Mouse (Mus musculus) C2C12 (cell line): ENCODE measurements at regions not wholly inside any gene's neighbourhood (a gene's known extent, or its start where the extent isn't known, plus 50 kb on each side); places are given as distances from the start of the nearest gene placed in this dataset.

ENCODE experiments used
- H3K27me3 ChIP-seq: one replicate; pipeline ENCODE4 v1.6.1; 2011; ENCODE audit not compliant: control insufficient read depth, insufficient read depth, insufficient read length
- H3K36me3 ChIP-seq: one replicate; pipeline ENCODE4 v1.6.1; 2011; ENCODE audit not compliant: control insufficient read depth, insufficient read depth
- H3K4me3 ChIP-seq: one replicate; pipeline ENCODE4 v1.5.1; 2011; ENCODE audit warnings: mild to moderate bottlenecking, control low read depth; ENCODE audit not compliant: poor library complexity, insufficient read depth, severe bottlenecking
- H3K79me2 ChIP-seq: one replicate; pipeline ENCODE4 v1.6.1; 2011; ENCODE audit not compliant: control insufficient read depth, insufficient read depth
- H3K79me3 ChIP-seq: one replicate; pipeline ENCODE4 v1.6.1; 2011; ENCODE audit warnings: low read depth, control low read depth
- H3ac ChIP-seq: one replicate; pipeline ENCODE3; 2011; ENCODE audit warnings: low read depth; ENCODE audit not compliant: control insufficient read depth, insufficient read length
- CEBPB ChIP-seq: IDR thresholded peaks from one replicate; pipeline ENCODE4 v1.6.1; 2011; ENCODE audit warnings: low read depth, mild to moderate bottlenecking, control low read depth, moderate library complexity
- CTCF ChIP-seq: IDR thresholded peaks from one replicate; pipeline ENCODE4 v1.5.1; 2011; ENCODE audit not compliant: control insufficient read depth, insufficient read depth, insufficient read length
- FOSL1 ChIP-seq: IDR thresholded peaks from one replicate; pipeline ENCODE4 v1.8.0; 2011; ENCODE audit warnings: mild to moderate bottlenecking, low read length; ENCODE audit not compliant: poor library complexity, insufficient read depth, severe bottlenecking
- MAX ChIP-seq: IDR thresholded peaks from one replicate; pipeline ENCODE4 v1.6.1; 2011; ENCODE audit warnings: mild to moderate bottlenecking, control low read depth
- MYOD1 ChIP-seq: IDR thresholded peaks from one replicate; pipeline ENCODE4 v1.6.1; 2011; ENCODE audit warnings: low read depth; ENCODE audit not compliant: control insufficient read depth, insufficient read length
- MYOG ChIP-seq: IDR thresholded peaks from one replicate; pipeline ENCODE4 v1.6.1; 2011; ENCODE audit not compliant: control insufficient read depth, insufficient read length; ENCODE audit errors: extremely low read depth
- USF1 ChIP-seq: IDR thresholded peaks from one replicate; pipeline ENCODE4 v1.6.1; 2011; ENCODE audit warnings: low read depth, mild to moderate bottlenecking, control low read depth, moderate library complexity

DNA sequence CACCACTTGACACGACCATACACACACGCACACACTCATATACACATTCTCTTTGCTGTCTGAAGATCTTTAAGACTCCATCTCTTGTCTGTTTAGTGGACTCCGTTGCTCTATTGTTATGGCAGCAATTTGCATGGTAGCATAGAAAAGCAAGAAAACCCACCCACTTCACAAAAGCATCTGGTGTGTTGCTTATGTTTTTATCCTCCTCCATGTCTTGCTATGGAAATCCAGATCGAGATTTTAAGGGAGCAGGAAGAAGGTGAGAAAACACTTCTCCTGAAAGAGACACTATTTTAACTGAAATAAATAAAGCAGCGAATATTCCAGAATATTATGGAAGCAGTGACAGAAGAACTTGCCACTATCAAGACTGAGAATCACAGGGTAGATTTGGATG is 207.5 kb upstream of the Stac start:
- H3K79me3 ChIP-seq: no peaks in the 10 kb centered on the region
- H3K27me3 ChIP-seq: no peaks in the 10 kb centered on the region
- TF ChIP-seq MYOD1 (no peak), MAX (no peak), CTCF (no peak), USF1 (no peak), FOSL1 (no peak), MYOG (no peak), CEBPB (no peak)
- H3K79me2 ChIP-seq: no peaks in the 10 kb centered on the region
- H3K36me3 ChIP-seq: no peaks in the 10 kb centered on the region
- no peak overlapping the region for H3K4me3 ChIP-seq
- no peak overlapping the region for H3ac ChIP-seq

- Histone ChIP-seq H3K79me2 (no peaks in the 10 kb centered on the region), H3K36me3 (no peaks in the 10 kb centered on the region), H3K79me3 (no peaks in the 10 kb centered on the region), H3K27me3 (no peaks in the 10 kb centered on the region), H3K4me3 (no peak overlapping the region), H3ac (no peak overlapping the region)
- TF ChIP-seq FOSL1 (no peak), MYOD1 (no peak)
Observed at GRCm38 (mm10) chr9:111879710-111880109, 189.6 kb upstream of the Stac start.

- Histone ChIP-seq H3ac (no peak overlapping the region), H3K36me3 (no peaks in the 10 kb centered on the region), H3K4me3 (no peak overlapping the region), H3K79me3 (no peaks in the 10 kb centered on the region), H3K79me2 (no peaks in the 10 kb centered on the region), H3K27me3 (no peaks in the 10 kb centered on the region)
- TF ChIP-seq USF1 (no peak), FOSL1 (no peak), CEBPB (no peak), MYOD1 (no peak), CTCF (no peak), MYOG (no peak), MAX (no peak)
Observed at GRCm38 (mm10) chr9:111876846-111877245, 186.7 kb upstream of the Stac start.

GRCm38 (mm10) chr9:111870466-111870865 is 180.3 kb upstream of the Stac start:
- Histone ChIP-seq H3K79me3 (no peaks in the 10 kb centered on the region), H3K27me3 (no peaks in the 10 kb centered on the region), H3K4me3 (no peak overlapping the region), H3K36me3 (no peaks in the 10 kb centered on the region), H3ac (no peak overlapping the region), H3K79me2 (no peaks in the 10 kb centered on the region)
- TF ChIP-seq CEBPB (no peak), MYOD1 (no peak), FOSL1 (no peak), MAX (no peak), CTCF (no peak), MYOG (no peak), USF1 (no peak)

DNA sequence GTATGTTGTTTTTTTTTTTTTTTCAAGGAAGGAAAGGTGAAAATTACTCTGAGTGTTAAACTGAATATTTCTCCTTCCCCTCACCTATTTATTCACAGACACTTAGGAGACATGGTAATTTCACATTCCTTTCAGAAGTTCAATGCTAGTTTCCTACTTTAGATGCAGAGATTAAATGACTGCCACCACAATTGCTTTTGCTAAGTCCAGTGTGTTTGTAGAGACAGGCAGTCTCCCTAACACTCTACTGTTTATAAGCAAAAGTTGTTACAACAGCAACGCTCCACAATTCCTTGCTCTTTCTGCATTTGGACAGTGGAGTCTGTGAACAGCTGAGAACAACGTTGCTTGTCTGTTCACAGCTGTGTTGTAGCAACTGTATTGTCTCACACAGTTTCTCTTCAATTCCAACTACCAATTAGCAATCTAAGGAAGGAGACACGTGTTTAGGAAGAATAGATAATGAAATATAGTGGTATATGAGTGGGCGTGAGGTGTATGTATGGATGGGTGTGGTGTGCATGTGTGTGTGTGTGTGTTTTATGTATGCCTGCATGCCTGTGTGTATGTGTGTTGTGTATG is 179.7 kb upstream of the Stac start:
- Histone ChIP-seq H3K79me2 (no peaks in the 10 kb centered on the region), H3K79me3 (no peaks in the 10 kb centered on the region), H3ac (no peak overlapping the region), H3K4me3 (no peak overlapping the region), H3K27me3 (no peaks in the 10 kb centered on the region), H3K36me3 (no peaks in the 10 kb centered on the region)
- TF ChIP-seq FOSL1 (no peak), CTCF (no peak), USF1 (no peak), MYOG (no peak), CEBPB (no peak), MYOD1 (no peak), MAX (no peak)

GRCm38 (mm10) chr9:111858051-111858450 is 167.9 kb upstream of the Stac start:
- no peaks in the 10 kb centered on the region for H3K27me3 ChIP-seq
- TF ChIP-seq MYOG (no peak), MAX (no peak), CEBPB (no peak), FOSL1 (no peak), CTCF (no peak), MYOD1 (no peak), USF1 (no peak)
- H3K79me3 ChIP-seq: no peaks in the 10 kb centered on the region
- no peak overlapping the region for H3K4me3 ChIP-seq
- no peaks in the 10 kb centered on the region for H3K36me3 ChIP-seq
- no peaks in the 10 kb centered on the region for H3K79me2 ChIP-seq
- no peak overlapping the region for H3ac ChIP-seq
